Mouse (Mus musculus) c-Kit-positive CD71-positive TER-119-negative erythroid progenitor cells, embryonic 14.5 days (primary cell): ENCODE measurements around the gene Taf1d.
"Not testable (repeated sequence)": the region's sequence is repeated elsewhere in the genome, so short reads cannot be mapped to it uniquely, and the experiment has no call there.

Experiments
- DNase-seq: peaks from one replicate; pipeline ENCODE4 v3.0.0-alpha.2; 2013; ENCODE audit warnings: low read depth

The Taf1d gene

DNA sequence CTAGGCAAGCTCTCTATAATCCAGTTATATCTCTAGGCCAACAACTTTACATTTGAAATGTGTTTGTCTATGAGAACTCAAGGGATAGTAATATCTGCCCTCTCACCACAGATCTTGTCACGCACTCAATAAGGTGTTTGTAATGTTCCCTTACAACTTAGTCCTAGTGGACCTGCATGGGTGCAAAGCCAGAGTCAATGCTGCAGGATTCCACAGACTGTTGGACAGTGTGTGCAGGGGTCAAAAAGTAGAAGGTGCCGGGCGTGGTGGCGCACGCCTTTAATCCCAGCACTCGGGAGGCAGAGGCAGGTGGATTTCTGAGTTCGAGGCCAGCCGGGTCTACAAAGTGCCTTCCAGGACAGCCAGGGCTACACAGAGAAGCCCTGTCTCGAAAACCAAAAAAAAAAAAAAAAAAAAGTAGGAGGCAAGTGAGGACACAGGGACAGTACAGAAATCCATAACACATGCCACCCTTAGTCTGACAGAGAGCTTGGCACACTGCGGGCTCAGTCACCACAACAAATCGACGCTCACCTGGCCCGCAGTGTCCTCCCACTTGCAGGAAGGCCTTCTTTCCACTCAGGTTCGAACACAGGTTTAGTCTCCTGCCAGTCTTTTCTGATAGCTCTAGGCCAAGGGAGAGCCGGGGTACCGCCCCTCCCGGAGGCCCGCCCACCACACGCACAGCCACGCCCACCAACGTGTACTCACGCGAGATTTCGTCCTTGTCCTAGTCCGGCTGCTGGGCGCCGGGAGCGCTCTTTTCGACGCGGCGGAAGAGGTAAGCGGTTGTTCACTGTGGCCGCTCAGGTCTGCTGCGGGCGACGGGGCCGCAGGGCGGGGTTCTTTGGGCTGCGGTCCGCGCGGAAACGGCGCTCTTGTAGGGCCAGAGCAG is at the start of gene Taf1d:
Gene Taf1d, plus strand, starts transcription at position 712 of the 895 bp plus-strand sequence.
- peak; percentile 90 for DNase-seq

DNA sequence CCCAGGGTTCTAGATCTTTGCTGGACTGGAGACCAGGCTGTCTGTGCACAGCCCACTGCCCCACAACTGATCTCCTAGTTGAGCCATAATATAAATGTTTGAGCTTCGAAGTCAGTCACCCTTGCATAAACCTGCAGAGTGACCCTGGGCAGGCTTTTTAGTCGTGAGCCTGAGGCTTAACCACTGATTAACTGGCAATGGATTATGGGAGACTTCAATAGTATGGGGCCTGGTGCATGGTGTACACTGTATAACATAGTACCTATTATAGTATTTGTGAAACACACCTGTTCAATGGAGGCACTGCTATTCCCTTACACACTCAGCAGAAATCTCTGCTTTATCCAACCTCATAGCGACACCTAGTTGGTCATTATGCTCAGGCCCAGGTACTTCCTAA is 49.8 kb upstream of the Taf1d start:
- no peak for DNase-seq

DNA sequence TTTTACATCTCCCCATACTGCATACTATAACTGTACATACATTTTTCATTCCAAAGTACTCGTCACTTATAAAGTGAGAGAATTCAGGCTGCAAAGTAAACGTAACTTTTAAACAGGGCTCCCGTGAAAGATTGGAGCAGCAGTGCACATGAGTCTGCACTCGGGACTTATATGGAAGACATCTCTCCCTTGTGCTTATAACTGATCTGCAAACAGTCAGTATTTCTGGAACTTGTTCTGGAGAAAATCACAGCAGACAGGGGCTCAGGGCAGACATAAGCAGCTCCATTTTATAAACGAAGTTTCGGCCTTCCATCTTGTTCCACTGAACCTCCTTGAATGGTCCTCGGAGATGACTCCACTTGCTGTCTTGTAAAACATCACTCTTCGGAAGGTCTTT is 44.0 kb upstream of the Taf1d start:
- no peak for DNase-seq

DNA sequence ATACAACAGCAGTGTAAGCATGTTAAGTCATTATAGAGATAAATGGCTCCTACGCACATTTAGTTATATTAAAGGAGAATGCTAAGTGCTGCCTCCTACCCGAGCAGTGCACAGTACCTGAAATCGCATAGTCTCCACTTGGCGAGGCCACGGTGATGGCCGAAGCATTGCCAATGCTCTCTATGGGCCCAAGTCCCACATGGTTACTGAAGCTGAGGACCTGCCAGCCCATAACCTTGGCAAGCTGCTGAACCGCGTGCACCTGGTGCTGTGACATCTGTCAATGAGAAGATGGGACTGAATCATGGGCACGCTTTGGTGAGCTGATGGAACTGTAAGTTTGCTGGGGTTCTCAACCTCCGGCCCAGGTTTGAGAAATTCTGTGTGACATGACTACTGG is 42.5 kb upstream of the Taf1d start:
- no peak for DNase-seq

DNA sequence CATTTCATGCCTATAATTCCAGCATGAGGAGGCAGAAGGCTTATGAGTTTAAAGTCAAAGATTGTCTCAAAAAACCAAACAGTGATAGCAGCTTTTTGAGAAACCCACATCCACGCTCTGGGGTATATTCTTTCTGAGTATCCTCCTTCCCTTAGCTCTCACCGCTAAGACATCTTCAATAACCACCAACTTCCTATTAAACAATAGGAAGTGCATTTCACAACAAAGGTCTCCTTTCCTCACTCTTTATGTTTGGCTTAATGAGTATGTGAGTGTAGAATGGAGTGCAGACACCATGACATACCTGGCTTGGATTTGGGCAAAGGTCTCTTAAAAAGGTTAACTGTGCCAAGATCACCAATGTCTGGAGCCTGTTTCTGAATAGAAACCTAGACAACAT is 32.0 kb upstream of the Taf1d start:
- no peak for DNase-seq

DNA sequence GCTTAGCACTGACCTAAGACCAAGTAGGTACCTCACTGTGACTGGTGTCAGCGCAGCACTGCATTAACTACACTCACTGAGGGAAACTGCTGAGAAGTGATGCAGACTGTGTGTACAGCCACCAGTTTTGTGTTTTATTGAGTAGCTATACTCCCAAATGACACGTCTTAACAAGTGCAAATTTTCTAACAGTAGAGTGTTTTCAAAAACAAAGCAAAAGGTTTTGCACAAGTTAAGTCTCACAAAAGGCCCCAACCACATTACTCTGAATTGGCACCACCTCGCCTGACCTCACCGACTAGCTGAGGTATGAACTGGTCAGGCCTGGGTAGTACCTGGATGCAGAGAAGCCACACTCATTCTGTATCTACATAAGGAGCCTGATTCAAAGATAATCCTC is 29.2 kb upstream of the Taf1d start:
- DNase-seq: no peak

DNA sequence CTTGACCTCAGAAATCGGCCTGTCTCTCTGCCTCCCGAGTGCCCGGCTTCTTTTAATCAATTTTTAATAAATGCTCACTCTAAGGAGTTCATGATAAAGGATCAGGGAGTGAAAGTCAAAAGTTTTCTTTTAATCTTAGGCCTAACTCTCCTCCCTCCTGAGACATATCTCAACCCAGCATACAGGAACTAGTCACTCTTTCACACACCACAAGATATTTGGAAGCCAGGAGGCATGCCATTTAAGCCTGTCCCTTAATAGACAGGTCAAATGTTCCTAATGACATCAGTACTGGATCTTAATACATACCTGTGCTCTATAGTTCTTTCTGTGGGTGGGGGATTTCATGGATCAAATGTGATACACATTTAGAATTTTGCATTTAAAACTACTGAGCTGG is 27.7 kb upstream of the Taf1d start:
- no peak for DNase-seq

DNA sequence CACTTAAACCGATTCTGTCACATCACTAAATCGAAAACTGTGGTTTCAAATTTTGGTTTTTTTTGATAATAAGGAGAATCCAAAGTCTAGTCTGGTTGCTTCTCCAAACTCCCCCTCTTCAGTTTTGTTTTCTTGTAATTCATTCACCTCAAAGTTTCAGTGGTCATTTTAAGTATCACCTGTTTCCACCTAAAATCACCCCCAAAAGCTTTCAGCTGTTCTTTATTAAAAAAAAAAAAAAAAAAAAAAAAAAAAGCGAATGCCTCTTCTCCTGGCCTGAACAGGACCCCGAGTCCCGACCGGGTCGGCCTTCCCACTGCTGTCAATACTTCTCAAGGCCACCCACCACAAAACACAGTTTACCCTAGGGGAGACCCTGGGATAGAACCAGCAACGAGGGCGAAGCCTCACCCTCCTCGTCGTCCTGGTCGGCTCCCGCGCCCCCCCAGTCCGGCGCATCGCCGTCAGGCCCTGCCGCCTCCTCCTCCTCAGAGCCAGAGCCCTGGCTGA is 26.8 kb upstream of the Taf1d start:
- DNase-seq: no peak

DNA sequence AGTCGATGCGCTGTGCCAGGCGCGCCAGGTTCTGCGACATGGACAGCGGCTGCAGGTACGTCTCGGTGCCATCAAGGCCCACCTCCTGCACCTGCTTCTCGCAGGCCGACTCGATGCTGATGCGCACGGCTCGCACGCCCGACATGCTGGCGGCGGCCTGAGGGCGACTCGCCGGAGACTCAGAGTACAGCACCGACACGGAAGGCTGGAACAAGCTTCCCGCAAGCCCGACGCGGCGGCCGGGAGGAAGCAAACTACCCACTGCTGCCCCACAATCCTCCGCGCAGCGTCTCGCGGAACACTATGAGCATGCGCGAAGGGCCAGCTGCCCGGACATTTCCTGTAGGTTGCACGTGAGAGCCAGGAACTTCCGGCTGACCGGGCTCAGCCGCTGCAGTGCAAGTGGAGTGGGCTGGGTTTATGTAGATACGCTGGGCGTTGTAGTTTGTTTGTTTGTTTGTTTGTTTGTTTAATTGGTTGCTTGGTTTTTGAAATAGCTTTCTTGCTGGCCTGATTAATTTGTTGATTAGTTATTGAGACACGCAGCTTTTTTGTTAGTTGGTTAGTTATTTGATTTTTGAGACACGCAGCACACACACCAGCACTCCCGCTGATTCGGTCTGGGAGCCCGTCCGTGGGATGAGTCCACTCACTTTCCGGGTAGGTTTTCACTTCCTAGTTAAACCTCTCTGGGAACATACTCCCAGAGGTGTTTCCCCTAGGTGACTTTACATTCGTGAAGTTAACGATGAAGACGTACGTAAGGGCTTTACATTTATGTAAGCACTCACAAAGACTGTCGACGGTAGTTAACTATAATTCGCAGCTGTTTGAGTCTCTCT is 26.1 kb upstream of the Taf1d start, which contains the start of gene Med17:
Gene Med17, minus strand, starts transcription at position 283 of the 842 bp plus-strand sequence.
- DNase-seq: peak; percentile 94

DNA sequence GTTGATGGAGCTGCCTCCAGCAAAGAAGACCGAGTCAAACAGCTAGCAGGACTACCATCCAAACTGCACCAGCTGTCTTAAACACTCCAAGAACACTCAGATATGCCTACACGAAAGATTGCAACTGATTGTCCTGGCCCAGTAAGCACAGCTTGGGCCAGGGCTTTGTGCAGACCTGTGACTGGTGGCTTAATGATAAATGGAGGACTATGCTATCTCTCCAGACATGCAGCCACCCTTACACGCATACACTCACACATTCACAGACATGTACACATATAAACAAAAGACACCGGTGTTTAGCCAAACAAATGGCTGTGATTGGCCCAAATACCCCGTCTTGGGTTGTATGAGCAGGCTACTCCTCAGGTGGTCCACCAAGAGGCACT is 25.5 kb upstream of the Taf1d start:
- DNase-seq: no peak

DNA sequence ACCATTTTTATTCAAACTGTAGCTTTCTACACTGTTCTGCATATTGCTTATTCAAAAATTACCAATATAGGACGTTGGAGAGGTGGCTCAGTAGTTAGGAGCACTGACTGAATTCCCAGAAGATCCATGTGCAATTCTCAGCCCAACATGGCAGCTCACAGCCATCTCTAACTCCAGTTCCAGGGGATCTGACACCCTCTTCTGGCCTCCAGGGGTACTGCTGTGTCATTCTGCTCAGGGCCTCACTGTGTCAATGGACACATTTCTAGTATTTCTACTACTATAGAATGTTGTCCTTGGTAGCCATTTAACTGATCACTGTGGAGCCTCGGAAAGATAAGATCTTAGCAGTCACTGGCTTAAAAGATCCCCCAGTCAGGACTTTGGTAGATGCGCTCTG is 20.6 kb upstream of the Taf1d start:
- no peak for DNase-seq

DNA sequence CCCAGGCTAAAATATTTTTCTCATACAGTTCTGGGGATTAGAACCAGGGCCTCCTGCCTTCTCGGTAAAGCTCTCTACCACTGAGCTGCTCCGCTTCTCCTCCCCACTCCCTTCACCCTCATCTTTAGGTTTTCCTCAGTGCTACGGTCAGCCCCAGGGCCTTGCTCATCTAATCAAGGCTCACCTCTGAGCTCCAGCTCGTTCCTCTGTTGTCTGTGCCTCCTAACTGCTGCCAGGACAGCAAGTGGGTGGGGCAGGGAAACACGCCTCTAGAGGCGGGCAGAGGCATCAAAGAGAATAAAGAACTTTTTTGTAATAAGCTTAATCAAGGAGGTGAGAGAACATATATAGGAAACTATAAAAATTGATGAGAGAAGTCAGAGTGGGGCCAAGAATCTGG is 18.2 kb upstream of the Taf1d start:
- DNase-seq: no peak

DNA sequence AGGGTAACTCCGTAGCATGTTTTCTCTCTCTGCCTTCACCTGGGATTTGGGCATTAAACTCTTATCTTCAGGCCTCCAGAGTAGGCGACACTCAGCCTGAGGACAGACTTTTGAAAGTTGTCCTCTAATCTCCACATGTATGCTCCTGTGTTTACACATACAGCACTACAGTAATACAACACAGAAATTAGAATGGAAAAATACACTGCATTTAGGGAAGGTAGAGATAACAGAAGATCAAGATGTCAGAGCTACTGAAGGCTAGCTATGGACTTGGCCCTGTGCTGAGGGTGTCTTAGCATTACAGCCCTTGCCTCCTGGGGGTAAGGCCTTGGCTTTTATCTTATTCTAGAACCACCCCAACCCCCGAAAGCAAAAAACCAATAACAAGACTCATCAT is 17.6 kb upstream of the Taf1d start:
- DNase-seq: no peak

DNA sequence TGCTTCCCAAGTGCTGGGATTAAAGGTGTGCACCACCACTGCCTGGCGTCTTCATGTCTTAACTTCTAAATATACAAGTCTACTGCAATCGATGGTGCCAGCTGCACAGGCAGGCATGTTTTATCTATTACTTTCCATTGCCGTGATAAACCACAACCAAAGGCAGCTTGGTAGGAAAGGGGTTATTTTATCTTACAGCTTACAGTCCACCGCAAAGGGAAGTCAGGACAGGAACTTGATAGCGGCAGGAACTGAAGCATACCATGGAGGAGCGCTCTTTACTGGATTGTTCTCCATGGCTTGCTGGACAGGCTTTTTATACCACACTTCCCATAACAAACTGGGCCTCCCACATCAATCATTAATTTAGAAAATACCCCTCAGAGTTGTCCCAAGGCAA is 16.8 kb upstream of the Taf1d start:
- DNase-seq: no peak

DNA sequence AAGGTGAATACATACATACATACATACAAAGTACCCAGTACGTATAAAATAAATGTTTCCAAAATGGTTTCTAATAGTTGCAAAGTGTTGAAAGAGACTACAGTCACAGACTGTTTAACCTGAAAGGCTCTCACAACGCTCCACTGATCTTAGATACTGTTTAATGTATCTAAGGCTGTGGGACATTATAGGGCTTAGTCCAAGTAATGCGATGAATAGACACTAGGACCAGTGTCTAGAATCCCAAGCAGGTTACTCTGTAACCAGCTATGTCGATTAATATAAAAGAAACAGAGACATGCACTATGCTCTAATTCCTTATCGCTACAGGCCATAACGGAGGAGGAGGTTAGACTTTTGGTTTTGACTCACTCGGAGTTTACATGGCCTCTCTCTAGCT is 8.9 kb upstream of the Taf1d start:
- no peak for DNase-seq

DNA sequence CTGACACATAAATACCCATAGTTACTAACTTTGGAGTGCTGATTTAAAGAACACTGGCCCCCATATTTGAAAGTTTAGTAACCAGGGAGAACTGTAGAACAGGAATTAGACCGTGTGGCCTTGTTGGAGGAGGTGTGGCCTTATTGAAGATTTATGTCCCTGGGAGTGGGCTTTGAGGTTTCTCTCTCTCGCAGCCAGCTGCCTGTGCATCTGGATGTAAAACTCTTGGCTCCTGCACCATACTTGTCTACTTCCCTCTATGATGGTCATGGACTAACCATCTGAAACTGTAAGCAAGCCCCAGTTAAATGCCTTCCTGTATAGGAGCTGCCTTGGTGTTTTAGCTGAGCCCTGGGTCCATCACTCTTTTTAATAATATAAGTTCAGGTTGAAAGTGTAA is 7.6 kb upstream of the Taf1d start:
- no peak for DNase-seq

DNA sequence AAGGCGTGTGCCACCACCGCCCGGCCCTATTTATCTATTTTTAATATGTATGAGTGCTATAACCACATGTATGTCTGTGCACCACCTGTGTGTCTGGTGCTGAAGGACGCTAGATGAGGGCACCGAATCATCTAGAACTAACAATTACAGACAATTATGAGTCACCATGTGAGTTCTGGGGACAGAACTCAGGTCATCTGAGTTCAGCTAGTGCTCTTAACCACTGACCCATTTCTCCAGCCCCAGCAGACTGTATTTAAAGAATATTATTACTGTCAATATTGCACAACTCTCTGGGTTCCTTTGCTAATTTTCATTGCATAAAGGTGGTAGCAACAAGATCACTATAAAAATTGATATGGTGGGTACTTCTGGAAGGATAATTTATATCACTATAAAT is 6.0 kb upstream of the Taf1d start:
- DNase-seq: no peak

DNA sequence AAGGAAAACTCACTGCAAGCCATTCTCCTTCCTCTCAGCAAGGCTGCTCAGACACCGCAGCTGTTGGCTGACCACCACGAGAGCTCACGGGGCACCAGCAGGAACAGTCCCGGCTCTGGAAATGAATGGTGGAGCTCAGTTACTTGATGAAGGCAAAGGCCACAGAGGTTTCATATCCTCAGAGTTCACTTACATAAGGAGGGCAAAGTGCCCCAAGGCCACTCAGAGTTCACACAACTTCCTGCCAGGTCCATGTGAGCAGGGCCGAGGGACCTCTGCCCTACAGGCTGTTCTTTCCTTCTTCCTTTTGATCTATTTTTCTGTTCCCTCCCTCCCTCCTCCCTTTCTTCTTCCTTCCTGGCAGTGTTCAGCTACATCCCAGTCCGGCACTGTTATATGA is 4.6 kb upstream of the Taf1d start:
- no peak for DNase-seq

DNA sequence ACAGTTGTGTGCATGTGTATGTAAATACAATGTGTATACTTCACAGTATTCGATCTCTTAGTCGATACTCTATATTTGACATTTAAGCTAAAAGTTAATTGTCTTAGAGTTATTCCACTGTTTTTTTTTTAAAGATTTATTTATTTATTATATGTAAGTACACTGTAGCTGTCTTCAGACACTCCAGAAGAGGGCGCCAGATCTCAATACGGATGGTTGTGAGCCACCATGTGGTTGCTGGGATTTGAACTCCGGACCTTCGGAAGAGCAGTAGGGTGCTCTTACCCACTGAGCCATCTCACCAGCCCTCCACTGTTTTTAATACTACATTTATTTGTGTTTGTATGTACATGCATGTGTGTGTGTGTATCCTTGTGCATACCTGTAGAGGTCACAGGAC is 4.0 kb upstream of the Taf1d start:
- not testable (repeated sequence) for DNase-seq

DNA sequence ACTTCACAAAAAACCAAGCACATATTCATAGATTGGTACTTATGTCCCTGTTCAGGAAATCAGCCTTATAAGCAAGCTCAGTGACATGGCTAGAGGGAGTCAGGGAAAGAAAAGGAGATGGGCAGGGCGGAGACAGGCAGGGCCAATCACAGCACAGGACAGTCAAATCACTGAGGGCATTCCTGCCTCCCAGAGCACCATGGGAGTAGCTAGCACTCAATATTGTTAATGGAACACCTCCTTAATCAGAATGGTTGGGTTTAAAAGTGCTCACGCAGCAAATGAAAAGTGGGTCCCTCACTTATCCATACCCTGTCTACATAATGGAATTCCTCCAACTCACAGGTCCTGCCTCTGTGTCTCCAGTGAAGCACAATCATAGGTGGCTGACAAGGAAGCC is 3.1 kb upstream of the Taf1d start:
- DNase-seq: no peak

DNA sequence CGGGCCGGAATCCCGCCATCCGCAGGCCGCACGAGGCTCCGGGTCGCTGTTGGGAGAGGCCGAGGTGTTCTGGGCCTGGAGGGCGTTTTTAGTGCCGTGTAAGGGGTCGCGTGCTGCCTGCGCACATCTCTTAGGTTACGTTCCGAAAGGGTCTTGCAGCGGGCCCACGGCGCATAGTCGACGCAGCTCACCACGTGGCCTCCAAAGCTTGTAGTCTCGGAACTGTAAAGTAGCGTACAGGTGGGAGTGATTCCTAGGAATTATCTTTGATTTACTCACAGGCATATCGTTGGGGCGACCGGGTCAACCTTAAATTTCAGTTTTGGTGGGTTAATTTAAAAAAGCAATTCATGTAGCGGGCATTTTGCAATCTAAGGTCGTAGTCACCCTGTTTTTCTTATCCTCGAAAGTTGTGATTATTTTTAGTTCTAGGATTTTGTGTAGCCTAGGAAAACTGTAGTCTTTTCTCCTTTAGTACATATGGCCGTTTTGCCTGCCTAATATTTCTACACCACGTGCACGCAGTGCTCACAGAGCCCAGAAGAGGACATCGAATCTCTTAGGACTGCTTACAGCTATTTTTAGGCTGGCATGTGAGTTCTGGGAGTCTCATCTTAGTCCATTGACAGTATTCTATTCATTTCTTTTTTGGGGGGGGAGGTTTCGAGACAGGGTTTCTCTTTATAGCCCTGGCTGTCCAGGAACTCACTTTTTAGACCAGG is 545 bp downstream of the Taf1d start, which contains the start of gene 4931406C07Rik:
Gene 4931406C07Rik, minus strand, starts transcription at position 51 of the 722 bp plus-strand sequence.
- no peak for DNase-seq

DNA sequence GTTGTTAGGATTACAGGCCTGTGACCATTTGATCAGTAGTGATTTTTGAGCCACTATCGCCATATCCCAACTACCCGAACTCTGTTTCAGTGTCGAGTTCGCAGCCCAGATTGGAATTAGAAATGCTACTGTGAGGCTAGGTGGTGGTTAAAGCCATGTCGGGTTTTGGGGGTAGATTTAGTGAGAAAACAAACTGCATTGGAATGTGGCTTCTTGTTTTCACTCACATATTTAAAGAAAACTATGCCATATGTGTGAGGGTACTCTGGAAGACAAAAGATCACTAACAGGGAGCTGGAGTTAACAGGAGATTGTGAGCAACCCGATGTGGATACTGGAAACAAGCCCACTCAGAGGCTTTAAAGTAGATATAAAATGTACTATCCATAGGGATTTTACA is 1.2 kb downstream of the Taf1d start:
- DNase-seq: no peak
